Mouse (Mus musculus): ENCODE measurements around the gene Klc2.

- TF ChIP-seq POLR2A (IDR thresholded peaks at IDR 0.05; ENCODE audit: insufficient read depth, low read depth, low read length) (no peak), CTCF (IDR thresholded peaks at IDR 0.05) (no peak)
These were observed 23.5 kb downstream of the Klc2 start for GRCm38 (mm10) chr19:5094746-5095417.
